Mouse (Mus musculus) limb, embryonic 14.5 days (tissue): Measurements from ENCODE around the gene Cst6. TPM values are rescaled to one million over a fixed set of nuclear protein-coding genes. Genes with fewer than 3 reads are reported as not detected.

Source experiments
- ATAC-seq: fragments of 200-750 bp; cut with Nextera tagmentation; 2 replicates; pipeline ENCODE4 v1.8.0; 2017; ENCODE audit warnings: low read depth, moderate number of reproducible peaks, moderate TSS enrichment; ENCODE audit not compliant: low FRiP score
- DNase-seq: peaks from one replicate; pipeline ENCODE4 v3.0.0-alpha.2; 2015; ENCODE audit warnings: low spot score
- H3K27ac ChIP-seq: fragments of 300-500 bp; sonication (generic); replicated peaks from 2 replicates; pipeline ENCODE4 v1.5.1; 2014; ENCODE audit warnings: low read depth, mild to moderate bottlenecking, low read length, moderate library complexity, mixed read lengths
- H3K27me3 ChIP-seq: fragments of 300-500 bp; sonication (generic); 2 replicates; pipeline ENCODE4 v1.6.1; 2014; ENCODE audit warnings: low read length, mixed read lengths; ENCODE audit not compliant: control insufficient read depth, insufficient read depth
- H3K36me3 ChIP-seq: fragments of 300-500 bp; sonication (generic); 2 replicates; pipeline ENCODE4 v1.6.1; 2014; ENCODE audit warnings: mild to moderate bottlenecking, low read length, moderate library complexity, mixed read lengths; ENCODE audit not compliant: control insufficient read depth, insufficient read depth
- H3K4me1 ChIP-seq: fragments of 300-500 bp; sonication (generic); 2 replicates; pipeline ENCODE4 v1.6.1; 2014; ENCODE audit warnings: antibody characterized with exemption, low read length, mixed read lengths; ENCODE audit not compliant: control insufficient read depth, insufficient read depth
- H3K4me2 ChIP-seq: fragments of 300-500 bp; sonication (generic); replicated peaks from 2 replicates; pipeline ENCODE4 v1.6.1; 2014; ENCODE audit warnings: low read depth, mild to moderate bottlenecking, low read length, moderate library complexity; ENCODE audit not compliant: severe bottlenecking
- H3K4me3 ChIP-seq: fragments of 300-500 bp; sonication (generic); replicated peaks from 2 replicates; pipeline ENCODE4 v1.5.1; 2014; ENCODE audit warnings: low read length
- H3K9ac ChIP-seq: fragments of 300-500 bp; sonication (generic); 2 replicates; pipeline ENCODE4 v1.6.1; 2014; ENCODE audit warnings: mild to moderate bottlenecking, low read depth, low read length, moderate library complexity; ENCODE audit not compliant: severe bottlenecking
- H3K9me3 ChIP-seq: fragments of 300-500 bp; sonication (generic); 2 replicates; pipeline ENCODE4 v1.6.1; 2016; ENCODE audit warnings: low read length; ENCODE audit not compliant: control insufficient read depth
- POLR2A ChIP-seq: fragments of 200-500 bp; IDR thresholded peaks from 2 replicates; pipeline ENCODE4 v1.8.0; 2012; ENCODE audit warnings: inconsistent platforms, mild to moderate bottlenecking, moderate library complexity, borderline replicate concordance; ENCODE audit not compliant: insufficient read depth, insufficient read length; ENCODE audit errors: extremely low read depth
- WGBS: fragments of 180-500 bp; shearing (Covaris S2); extraction: QIAGEN DNeasy Blood & Tissue Kit; methylation state at CpG from one replicate; pipeline ENCODE4 v1.1.7; 2014; 5-methylcytosine and 5-hydroxymethylcytosine counted together
- polyA plus RNA-seq, 2 experiments: library from polyadenylated mRNA; depleted of rRNA in 1 of 2; stranded (reverse) in 1 of 2; unstranded in 1 of 2; fragments of >200 nt; fragmentation: Nextera tagmentation in 1 of 2; extraction: Ambion mirVana in 1 of 2; gene quantifications; 2 replicates each; pipeline versions ENCODE4 v1.2.1 to v1.2.3; 2012 to 2014

Gene Cst6
- polyA plus RNA-seq, 2 experiments: 3.0 to 8.5 TPM

GRCm38 (mm10) chr19:5309025-5309424 lies 40.3 kb downstream of the Cst6 start:
- no peak overlapping the region for H3K4me2 ChIP-seq
- H3K36me3 ChIP-seq: peaks cover 16% of the 10 kb centered on the region; the same call in 1 of the 2 replicates
- WGBS: 83% methylated on average over 7 of the region's 7 CpGs
- no peak overlapping the region for H3K9ac ChIP-seq
- DNase-seq (no peak), ATAC-seq (no peak)
- H3K4me3 ChIP-seq: no peak overlapping the region
- no peaks in the 10 kb centered on the region for H3K9me3 ChIP-seq
- H3K4me1 ChIP-seq: no peaks in the 10 kb centered on the region
- no peak overlapping the region for H3K27ac ChIP-seq
- TF ChIP-seq POLR2A: no peak
- H3K27me3 ChIP-seq: no peaks in the 10 kb centered on the region

- Histone ChIP-seq H3K9me3 (no peaks in the 10 kb centered on the region), H3K27ac (no peak overlapping the region), H3K4me3 (peak overlapping the region; percentile 17), H3K4me2 (peak overlapping the region; percentile 41), H3K27me3 (no peaks in the 10 kb centered on the region), H3K9ac (no peak overlapping the region), H3K36me3 (peaks cover 16% of the 10 kb centered on the region; the same call in 1 of the 2 replicates), H3K4me1 (no peaks in the 10 kb centered on the region)
- TF ChIP-seq POLR2A: no peak
- peak; percentile 50; the same call in 1 of the 2 replicates for ATAC-seq
- 41% methylated on average over 98 of the region's 98 CpGs for WGBS
- DNase-seq: no peak
These were observed 42.2 kb downstream of the Cst6 start for GRCm38 (mm10) chr19:5306968-5307734.

- no peak for ATAC-seq
- peaks cover 16% of the 10 kb centered on the region; the same call in 1 of the 2 replicates for H3K36me3 ChIP-seq
- H3K4me1 ChIP-seq: no peaks in the 10 kb centered on the region
- H3K9ac ChIP-seq: no peak overlapping the region
- H3K4me2 ChIP-seq: no peak overlapping the region
- DNase-seq: no peak
- no peaks in the 10 kb centered on the region for H3K9me3 ChIP-seq
- no peak overlapping the region for H3K4me3 ChIP-seq
- WGBS: 86% methylated on average over 6 of the region's 6 CpGs
- no peak for TF ChIP-seq POLR2A
- no peak overlapping the region for H3K27ac ChIP-seq
- no peaks in the 10 kb centered on the region for H3K27me3 ChIP-seq
These were observed 43.1 kb downstream of the Cst6 start for GRCm38 (mm10) chr19:5306279-5306678.

- no peak overlapping the region for H3K9ac ChIP-seq
- H3K27me3 ChIP-seq: no peaks in the 10 kb centered on the region
- TF ChIP-seq POLR2A: no peak
- DNase-seq: peak; percentile 21
- H3K4me3 ChIP-seq: no peak overlapping the region
- 30% methylated on average over 4 of the region's 4 CpGs for WGBS
- H3K4me2 ChIP-seq: no peak overlapping the region
- H3K9me3 ChIP-seq: no peaks in the 10 kb centered on the region
- H3K27ac ChIP-seq: no peak overlapping the region
- peaks cover 11% of the 10 kb centered on the region; the same call in 1 of the 2 replicates for H3K36me3 ChIP-seq
- ATAC-seq: no peak
- peaks cover 7% of the 10 kb centered on the region for H3K4me1 ChIP-seq
These were observed 46.9 kb downstream of the Cst6 start for GRCm38 (mm10) chr19:5302455-5302854.

- DNase-seq: no peak
- TF ChIP-seq POLR2A: no peak
- 73% methylated on average over 6 of the region's 6 CpGs for WGBS
These were observed 48.8 kb downstream of the Cst6 start for GRCm38 (mm10) chr19:5300588-5300987.

More at GRCm38 (mm10) chr19:5300588-5300987, 48.8 kb downstream of the Cst6 start:
- Histone ChIP-seq H3K4me2 (no peak overlapping the region), H3K27me3 (no peaks in the 10 kb centered on the region), H3K9me3 (no peaks in the 10 kb centered on the region), H3K4me1 (peaks cover 12% of the 10 kb centered on the region), H3K36me3 (0 out of 2 replicates have a peak, but pooled peaks cover under 1% of the 10 kb centered on the region), H3K4me3 (no peak overlapping the region), H3K9ac (no peak overlapping the region), H3K27ac (no peak overlapping the region)
- no peak for ATAC-seq
